Mouse (Mus musculus): ENCODE data around the gene Hoxa3. TPM values are rescaled to one million over a fixed set of nuclear protein-coding genes. Genes with fewer than 3 reads are reported as not detected.

The Hoxa3 gene
- polyA plus RNA-seq, 1 experiment: not detected

DNA sequence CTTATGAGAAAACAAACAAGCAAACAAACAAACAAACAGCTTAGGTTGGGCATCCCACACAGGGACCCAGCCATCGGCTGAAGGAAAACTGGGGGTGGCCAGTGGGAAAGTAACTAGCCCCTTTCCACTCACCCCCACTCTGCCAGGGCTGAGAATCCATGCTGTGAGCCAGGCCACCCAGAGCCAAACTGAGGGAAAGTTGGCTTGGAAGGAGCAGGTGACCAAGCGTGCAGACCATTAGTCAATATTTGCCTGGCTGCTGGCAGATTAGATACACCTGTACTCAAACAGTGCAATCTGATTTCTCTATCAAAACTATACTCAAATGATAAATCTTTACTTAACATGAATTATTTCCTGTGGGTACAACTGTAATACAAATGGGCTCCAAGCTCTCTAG is 31.1 kb downstream of the Hoxa3 start:
- no peak for TF ChIP-seq GATA1 (IDR thresholded peaks at IDR 0.05; ENCODE audit: low read length)

DNA sequence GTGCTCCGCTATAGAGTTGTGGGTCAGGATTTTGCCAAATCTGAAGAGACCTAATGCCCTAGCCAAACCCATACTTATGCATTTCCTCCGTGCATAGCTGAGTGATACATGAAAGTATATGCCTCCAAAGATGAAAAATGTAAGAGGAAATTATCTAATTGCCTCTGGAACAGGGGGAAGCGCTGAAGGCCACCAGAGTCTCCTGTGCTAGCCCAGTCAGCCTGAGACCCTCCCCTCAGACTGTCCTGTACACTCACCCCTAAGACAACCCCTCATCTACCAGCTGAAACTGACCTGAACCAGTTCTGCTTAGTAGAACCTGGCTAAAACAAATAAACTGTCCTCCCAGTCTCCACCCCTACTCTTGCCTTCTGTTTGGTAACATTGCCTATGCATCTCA is 32.4 kb downstream of the Hoxa3 start:
- TF ChIP-seq GATA1 (IDR thresholded peaks at IDR 0.05; ENCODE audit: low read length): no peak

DNA sequence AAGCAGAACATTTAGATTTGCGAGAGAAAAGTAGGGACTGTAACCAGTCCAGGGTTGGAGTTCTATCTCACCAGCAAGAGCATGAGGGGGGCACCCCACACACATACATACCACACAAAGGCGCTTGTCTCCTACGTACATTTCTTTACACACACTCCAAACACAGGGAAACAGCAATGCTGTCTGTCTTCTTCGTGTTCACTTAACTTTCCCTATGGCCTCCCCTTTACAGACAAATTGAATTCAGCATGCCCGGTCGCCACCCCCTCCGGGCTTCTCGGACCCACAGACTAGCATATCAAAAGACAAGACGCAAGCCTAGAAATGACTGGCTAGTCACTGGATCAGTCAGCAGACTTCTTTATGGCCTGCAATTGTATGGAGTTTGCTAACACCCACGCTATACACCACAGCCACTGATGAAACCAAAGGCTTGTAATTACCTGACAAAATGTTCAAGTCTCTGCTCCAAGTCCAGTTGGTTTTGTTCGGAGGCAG is 32.9 kb downstream of the Hoxa3 start:
- no peak for TF ChIP-seq GATA1 (IDR thresholded peaks at IDR 0.05; ENCODE audit: low read length)

DNA sequence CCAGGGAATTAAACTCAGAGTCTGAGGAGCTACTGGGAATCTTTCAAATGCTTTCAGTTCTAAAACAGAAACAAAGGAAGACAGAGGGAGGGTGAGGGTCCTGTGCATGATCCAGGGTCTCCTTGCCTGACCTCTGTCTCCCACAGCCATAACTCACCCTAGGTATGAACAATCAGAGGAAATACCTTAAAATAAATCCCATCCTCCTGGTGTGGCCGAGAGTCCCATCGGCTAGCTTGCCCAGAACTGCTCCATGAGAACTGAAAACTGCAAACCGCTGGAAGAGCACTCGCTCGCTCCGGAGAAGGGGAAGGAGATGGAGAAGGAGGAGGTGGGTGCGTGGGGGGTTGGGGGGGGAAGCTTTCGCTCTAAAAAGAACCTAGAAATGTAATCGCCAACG is 33.4 kb downstream of the Hoxa3 start:
- no peak for TF ChIP-seq GATA1 (IDR thresholded peaks at IDR 0.05; ENCODE audit: low read length)

DNA sequence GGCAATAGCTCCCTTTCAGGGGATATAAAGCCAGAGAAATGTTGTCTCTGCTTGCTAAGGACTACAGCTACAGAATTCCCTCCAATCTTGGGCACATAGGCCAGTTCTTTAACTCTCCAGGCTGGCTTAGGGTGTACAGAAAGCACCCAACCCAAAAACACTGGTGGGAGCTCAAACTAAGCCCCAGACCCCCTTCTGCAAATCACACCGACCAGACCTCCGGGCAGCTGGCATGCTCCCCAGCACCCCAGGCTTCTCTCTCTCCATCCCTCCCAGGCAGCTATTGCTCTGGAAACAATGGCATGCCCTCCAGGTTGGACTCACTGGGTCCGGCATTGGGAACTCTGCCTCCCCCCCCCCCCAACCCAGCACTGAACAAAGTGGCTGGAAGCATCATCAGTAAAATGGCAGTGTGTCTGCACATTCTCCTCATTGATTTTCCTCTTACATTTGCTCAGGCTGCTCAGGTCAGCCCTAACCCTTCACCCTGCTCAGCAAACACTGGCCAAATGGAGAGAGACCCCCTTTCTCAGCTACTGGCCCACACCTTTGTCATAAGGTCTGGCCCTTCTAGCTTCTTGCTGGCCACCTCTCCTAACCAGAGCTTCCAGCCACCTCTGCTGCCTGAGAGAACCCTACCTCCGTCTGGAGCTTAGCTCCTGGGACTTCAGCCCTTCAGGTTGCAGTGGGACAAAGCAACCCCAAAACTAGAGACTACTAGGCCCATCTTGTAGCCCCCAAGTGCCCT is 34.0 kb downstream of the Hoxa3 start:
- no peak for TF ChIP-seq GATA1 (IDR thresholded peaks at IDR 0.05; ENCODE audit: low read length)

DNA sequence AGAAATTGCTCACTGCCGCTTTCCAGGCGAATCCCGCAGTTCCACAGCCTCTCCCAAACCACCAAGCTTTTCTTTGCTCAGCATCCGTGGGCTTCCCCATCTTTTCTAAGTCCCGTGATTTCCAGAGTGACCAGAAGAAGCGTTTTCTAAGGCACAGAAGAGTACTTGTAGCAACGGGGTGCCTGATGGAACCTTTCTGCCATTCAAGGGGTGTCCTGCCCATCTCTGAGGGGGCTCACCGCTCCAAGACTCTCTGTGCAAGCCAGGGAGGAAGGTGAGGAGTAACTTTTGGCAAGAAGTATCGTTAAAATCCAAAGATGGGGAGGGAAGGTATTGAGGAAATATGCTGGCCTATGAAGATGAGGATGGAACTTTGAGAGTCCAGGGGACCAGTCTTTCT is 35.3 kb downstream of the Hoxa3 start:
- TF ChIP-seq GATA1 (IDR thresholded peaks at IDR 0.05; ENCODE audit: low read length): no peak

DNA sequence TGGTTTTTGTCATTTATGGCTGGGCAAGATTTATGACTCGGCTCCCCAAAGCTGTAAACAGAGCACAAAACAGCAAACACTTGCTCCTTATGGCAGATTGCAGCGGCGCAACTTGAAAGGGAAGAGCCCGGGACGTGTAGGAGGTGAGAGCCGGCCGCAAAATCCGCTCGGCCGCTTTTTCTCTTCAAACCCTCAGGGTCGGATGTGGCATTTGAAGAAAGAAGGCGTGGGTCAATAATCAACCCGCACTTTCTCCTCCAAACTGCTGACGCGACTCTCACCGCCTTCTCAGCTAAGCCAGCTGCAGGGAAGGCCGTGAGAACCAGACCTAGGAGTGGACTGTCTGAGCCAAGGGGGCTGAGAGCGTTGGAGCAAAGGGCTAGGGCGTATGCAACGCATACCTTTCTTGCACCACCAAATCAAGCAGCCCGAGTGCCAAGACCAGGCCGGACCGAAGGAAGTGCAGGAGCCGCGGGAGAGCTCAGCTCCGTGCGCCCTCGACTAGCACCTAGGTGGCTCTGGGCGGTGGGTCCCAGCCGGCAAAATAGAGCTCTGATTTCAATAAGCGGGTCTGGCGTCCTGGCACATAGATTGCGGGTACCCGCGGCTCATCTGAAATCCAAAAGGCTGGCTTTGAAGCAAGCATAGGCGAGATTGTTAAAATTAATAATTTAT is 35.9 kb downstream of the Hoxa3 start, which contains the start of gene 5730596B20Rik:
TSS of gene 5730596B20Rik (plus strand) at position 438 of the 675 bp plus-strand sequence.
- TF ChIP-seq GATA1 (IDR thresholded peaks at IDR 0.05; ENCODE audit: low read length): no peak

DNA sequence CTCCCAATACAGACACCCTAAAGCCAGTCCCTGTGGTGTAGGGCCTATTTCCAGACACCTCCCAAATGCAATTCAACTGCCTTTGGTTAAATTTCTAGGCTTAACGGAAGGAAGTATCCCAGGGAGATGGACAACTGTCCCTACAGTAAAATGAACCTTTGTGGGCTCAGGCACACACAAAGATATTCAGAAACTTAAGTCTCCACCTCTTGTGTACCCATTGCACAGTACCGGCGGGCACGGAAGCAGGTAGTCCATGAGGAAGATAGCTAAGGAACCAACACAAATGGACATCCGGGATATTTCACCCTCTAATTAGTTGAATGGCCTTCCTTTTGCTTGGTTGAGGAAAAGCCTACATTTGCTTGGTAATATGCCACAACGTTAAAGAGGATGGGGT is 36.7 kb downstream of the Hoxa3 start:
- TF ChIP-seq GATA1 (IDR thresholded peaks at IDR 0.05; ENCODE audit: low read length): no peak

DNA sequence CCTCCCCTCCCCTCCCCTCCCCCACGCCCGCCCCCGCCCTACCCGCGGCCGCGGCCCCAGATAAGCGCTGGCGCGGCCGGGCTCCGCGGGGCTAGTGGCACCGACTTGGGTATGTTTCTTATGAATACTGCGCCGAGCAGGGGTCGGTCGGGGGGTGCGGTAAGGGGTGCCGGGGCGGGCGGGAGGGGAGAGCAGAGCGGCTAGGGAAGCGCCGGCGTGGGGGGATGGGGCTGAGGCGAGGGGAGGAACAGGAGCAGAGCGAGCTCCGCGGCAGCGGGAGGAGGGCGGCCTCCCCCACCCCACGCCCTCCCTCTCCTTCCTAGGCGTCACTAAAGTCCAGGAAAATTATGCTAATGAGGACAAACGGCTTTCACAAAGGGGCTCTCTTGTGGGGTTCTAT is 37.3 kb downstream of the Hoxa3 start:
- TF ChIP-seq GATA1 (IDR thresholded peaks at IDR 0.05; ENCODE audit: low read length): no peak

DNA sequence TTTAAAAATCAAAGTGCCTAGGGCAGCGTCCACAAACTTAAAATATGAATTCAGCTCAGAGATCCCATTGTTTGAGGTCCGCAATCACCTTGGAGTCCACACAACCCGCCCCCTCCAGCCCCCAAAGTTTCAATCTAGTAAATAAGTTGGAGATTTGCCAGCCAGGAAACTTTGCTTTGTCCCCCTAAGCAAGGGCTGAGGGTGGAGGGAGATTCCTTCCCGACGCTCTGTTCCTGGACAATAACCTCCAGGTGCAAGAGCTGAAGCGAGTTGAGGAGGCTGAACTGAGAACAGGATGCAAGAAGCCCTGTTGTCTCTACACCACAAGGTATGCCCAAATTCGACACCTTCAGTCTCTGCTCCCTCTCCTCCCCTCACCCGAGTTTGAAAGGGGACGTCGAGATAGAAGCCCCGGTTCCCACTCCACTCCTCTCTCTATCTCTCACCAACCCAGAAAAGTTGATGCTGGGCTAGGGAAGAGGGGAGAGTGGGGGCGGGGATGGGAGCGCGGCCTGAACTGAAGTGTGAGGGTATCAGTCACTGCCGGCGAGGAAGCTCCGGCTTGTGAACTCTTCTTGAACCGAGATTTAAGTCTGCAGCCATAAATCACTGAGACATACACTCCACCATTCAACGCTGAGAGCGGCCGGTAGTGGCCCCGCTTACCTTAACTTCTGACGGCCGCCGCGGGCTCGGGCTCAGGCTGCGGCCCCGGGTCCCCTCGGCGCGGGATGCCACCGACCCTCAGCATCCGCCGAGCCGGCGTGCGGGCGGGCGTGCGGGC is 38.0 kb downstream of the Hoxa3 start:
- no peak for TF ChIP-seq GATA1 (IDR thresholded peaks at IDR 0.05; ENCODE audit: low read length)

DNA sequence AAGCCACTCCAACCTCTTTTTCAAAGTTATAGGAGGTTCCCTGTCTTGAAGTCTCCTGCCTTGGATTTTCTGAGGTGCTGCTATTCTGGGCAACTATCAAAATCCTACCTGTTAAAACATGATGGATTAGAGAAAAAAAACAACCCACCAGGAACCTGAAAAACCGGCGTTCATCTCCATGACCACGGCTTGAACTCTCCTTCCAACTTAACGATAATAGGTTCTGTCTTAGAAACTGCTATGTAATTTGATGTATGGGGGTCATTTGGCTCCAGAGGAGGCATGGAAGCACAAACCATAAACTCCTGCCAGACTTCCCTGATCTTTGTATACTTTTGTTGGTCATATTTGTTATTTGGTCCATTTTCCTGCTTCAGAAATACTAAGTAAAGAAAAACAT is 39.5 kb downstream of the Hoxa3 start:
- no peak for TF ChIP-seq GATA1 (IDR thresholded peaks at IDR 0.05; ENCODE audit: low read length)

DNA sequence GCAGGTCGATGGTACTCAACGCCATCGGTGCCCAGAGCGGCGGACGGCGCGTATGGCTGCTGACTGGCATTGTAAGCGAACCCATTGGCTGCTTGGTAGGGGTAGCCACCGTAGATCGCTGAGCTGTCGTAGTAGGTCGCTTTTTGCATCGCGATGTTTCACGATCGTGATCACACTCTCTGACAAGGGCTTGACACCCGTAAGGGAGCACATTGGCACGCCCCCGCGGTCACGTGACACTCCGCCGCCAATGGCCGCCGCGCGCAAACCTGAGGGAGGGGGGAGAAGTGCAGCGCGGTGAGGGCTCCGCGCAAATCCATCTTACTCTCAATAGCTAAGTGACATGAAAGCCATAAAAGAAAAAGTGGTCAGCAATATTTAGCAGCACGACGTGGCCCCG is 40.6 kb downstream of the Hoxa3 start:
- TF ChIP-seq GATA1 (IDR thresholded peaks at IDR 0.05; ENCODE audit: low read length): no peak

DNA sequence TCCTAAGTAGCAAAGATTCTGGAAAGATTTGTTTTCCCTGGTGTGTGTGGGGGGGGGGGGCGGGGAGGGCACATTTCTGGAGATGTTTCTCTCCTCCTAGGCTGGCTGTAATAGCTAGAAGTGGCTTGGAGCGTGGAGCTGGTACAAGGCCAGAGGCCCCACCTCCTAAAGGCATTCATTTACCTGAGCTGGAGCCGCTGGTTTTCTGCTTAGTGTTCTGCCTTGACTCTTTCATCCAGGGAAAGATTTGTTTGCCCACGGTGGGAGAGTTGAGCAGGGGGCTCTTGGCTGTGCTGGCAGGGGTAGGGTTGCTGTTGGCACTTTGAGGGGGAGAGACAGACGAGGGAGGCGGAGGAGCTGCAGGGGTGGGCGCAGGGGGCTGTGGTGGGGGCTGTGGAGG is 41.2 kb downstream of the Hoxa3 start:
- no peak for TF ChIP-seq GATA1 (IDR thresholded peaks at IDR 0.05; ENCODE audit: low read length)

DNA sequence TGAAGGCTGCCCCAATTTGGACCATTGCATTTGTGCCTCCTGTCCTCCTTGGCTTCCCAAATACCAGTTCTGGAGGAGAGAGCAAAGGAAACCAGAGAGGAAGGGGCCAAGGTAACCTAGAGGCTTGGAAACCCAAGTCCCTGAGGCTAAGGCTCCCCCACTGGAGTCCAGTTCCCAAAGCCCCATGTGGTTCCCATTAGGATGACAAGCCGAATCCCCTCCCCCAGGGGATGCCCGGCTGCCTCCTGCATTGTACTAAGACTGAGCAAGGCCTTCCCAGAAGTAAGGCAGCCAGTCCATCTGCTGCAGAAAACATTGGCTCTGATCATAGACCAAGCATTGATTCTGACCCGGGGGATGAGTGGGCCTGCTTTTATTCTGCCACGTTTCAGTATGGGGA is 41.8 kb downstream of the Hoxa3 start:
- TF ChIP-seq GATA1 (IDR thresholded peaks at IDR 0.05; ENCODE audit: low read length): no peak

DNA sequence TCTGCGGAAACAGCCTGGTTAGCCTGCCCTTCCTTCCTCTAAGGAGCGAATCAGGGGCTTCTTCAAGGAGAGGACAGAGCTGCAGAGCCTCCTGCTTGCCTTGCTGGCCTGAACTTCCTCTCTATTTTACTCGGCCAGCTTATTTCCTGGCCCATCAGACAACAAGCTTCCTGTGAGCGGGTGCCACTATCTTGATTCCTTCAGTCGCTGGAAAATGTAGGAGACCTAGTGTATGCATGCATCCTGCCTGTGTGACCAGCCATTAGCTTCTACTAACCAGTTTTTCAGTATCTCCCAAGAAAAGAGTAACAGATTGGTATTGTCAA is 42.3 kb downstream of the Hoxa3 start:
- no peak for TF ChIP-seq GATA1 (IDR thresholded peaks at IDR 0.05; ENCODE audit: low read length)

DNA sequence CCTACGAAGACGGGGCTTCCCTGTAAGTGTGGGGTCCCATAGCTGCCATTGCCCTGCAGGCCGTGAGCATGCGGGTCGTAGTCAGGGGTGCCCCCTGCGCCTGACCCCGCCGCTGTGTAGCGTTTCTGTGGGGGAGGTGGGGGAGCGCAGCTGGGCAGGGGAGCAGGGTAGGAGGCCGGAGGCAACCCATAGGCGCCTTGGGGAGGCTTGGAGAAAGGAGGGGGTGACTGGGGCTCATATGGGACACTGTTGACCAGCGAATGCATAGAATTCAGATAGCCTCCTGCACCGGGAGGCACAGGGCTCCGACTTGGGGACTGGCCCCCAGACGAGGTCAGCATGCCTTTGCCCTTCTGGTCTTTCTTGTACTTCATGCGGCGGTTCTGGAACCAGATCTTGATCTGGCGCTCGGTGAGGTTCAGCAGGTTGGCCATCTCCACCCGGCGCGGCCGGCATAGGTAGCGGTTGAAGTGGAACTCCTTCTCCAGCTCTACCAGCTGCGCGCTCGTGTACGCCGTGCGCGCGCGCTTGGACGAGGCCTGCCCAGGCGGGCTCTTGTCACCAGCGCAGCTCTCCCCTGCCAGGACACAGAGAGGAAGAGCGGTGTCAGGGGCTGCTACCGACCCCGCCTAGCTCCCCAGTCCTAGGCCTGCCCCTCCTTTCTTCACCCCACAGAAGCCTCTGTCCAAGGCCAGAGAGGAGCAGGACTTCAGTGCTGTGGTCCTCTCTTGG is 42.8 kb downstream of the Hoxa3 start:
- TF ChIP-seq GATA1 (IDR thresholded peaks at IDR 0.05; ENCODE audit: low read length): no peak

All from G1E-ER4 (cell line).